Mouse (Mus musculus): ENCODE data around the gene C1ql4. TPM values are rescaled to one million over a fixed set of nuclear protein-coding genes. Genes with fewer than 3 reads are reported as not detected.

C1ql4 gene
- polyA plus RNA-seq, 1 experiment: not detected

GRCm38 (mm10) chr15:99074600-99075333, 12.8 kb downstream of the C1ql4 start:
- TF ChIP-seq CTCF (IDR thresholded peaks at IDR 0.05; ENCODE audit: extremely low read depth, insufficient read length, insufficient replicate concordance, low read depth, low read length) (no peak), POLR2A (IDR thresholded peaks at IDR 0.05; ENCODE audit: low read depth, low read length) (peak; percentile 8; the same call in 1 of the 2 replicates)
- Histone ChIP-seq H3K27me3 (ENCODE audit: control insufficient read depth, insufficient read depth, low read length) (no peaks in the 10 kb centered on the region), H3K4me3 (ENCODE audit: low read depth, low read length) (peak overlapping the region; percentile 85), H3K4me1 (ENCODE audit: control insufficient read depth, insufficient read depth, insufficient read length, low read length) (peaks cover 6% of the 10 kb centered on the region), H3K27ac (ENCODE audit: insufficient read depth, low read depth, low read length) (peak overlapping the region; percentile 80), H3K36me3 (ENCODE audit: control insufficient read depth, insufficient read depth, low read length) (peaks cover 2% of the 10 kb centered on the region; the same call in 1 of the 2 replicates)
- 0% methylated on average over 44 of the region's 44 CpGs for WGBS

- Histone ChIP-seq H3K4me1 (ENCODE audit: control insufficient read depth, insufficient read depth, insufficient read length, low read length) (peaks cover 6% of the 10 kb centered on the region), H3K36me3 (ENCODE audit: control insufficient read depth, insufficient read depth, low read length) (peaks cover 2% of the 10 kb centered on the region; the same call in 1 of the 2 replicates), H3K4me3 (ENCODE audit: low read depth, low read length) (peak within 1 kb of the TSS; percentile 85), H3K27me3 (ENCODE audit: control insufficient read depth, insufficient read depth, low read length) (no peaks in the 10 kb centered on the region), H3K27ac (ENCODE audit: insufficient read depth, low read depth, low read length) (peak within 1 kb of the TSS; percentile 80)
- 17% methylated on average over 9 of the region's 9 CpGs for WGBS
- TF ChIP-seq CTCF (IDR thresholded peaks at IDR 0.05; ENCODE audit: extremely low read depth, insufficient read length, insufficient replicate concordance, low read depth, low read length) (no peak), POLR2A (IDR thresholded peaks at IDR 0.05; ENCODE audit: low read depth, low read length) (no peak)
Observed at GRCm38 (mm10) chr15:99074019-99074599, 13.5 kb downstream of the C1ql4 start, which contains the start of gene Troap. Gene Troap, plus strand, starts transcription at chr15:99074575.

GRCm38 (mm10) chr15:99071988-99072387, 15.6 kb downstream of the C1ql4 start:
- 89% methylated on average over 1 of the region's 1 CpGs for WGBS
- Histone ChIP-seq H3K27ac (ENCODE audit: insufficient read depth, low read depth, low read length) (no peak overlapping the region), H3K4me1 (ENCODE audit: control insufficient read depth, insufficient read depth, insufficient read length, low read length) (peaks cover 6% of the 10 kb centered on the region), H3K4me3 (ENCODE audit: low read depth, low read length) (no peak overlapping the region), H3K36me3 (ENCODE audit: control insufficient read depth, insufficient read depth, low read length) (no peaks in the 10 kb centered on the region), H3K27me3 (ENCODE audit: control insufficient read depth, insufficient read depth, low read length) (no peaks in the 10 kb centered on the region)
- TF ChIP-seq CTCF (IDR thresholded peaks at IDR 0.05; ENCODE audit: extremely low read depth, insufficient read length, insufficient replicate concordance, low read depth, low read length): no peak

GRCm38 (mm10) chr15:99065557-99066165, 22.0 kb downstream of the C1ql4 start:
- no peak overlapping the region for H3K4me3 ChIP-seq (ENCODE audit: low read depth, low read length)
- 63% methylated on average over 12 of the region's 12 CpGs for WGBS
- H3K27me3 ChIP-seq (ENCODE audit: control insufficient read depth, insufficient read depth, low read length): peaks cover 7% of the 10 kb centered on the region; the same call in 1 of the 2 replicates
- no peaks in the 10 kb centered on the region for H3K4me1 ChIP-seq (ENCODE audit: control insufficient read depth, insufficient read depth, insufficient read length, low read length)
- H3K27ac ChIP-seq (ENCODE audit: insufficient read depth, low read depth, low read length): no peak overlapping the region
- H3K36me3 ChIP-seq (ENCODE audit: control insufficient read depth, insufficient read depth, low read length): no peaks in the 10 kb centered on the region
- TF ChIP-seq POLR2A (IDR thresholded peaks at IDR 0.05; ENCODE audit: low read depth, low read length) (no peak), CTCF (IDR thresholded peaks at IDR 0.05; ENCODE audit: extremely low read depth, insufficient read length, insufficient replicate concordance, low read depth, low read length) (no peak)

GRCm38 (mm10) chr15:99056332-99056731, 31.3 kb downstream of the C1ql4 start:
- Histone ChIP-seq H3K36me3 (ENCODE audit: control insufficient read depth, insufficient read depth, low read length) (no peaks in the 10 kb centered on the region), H3K4me1 (ENCODE audit: control insufficient read depth, insufficient read depth, insufficient read length, low read length) (peaks cover 14% of the 10 kb centered on the region), H3K4me3 (ENCODE audit: low read depth, low read length) (no peak overlapping the region), H3K27ac (ENCODE audit: insufficient read depth, low read depth, low read length) (no peak overlapping the region), H3K27me3 (ENCODE audit: control insufficient read depth, insufficient read depth, low read length) (peaks cover 41% of the 10 kb centered on the region)
- TF ChIP-seq CTCF (IDR thresholded peaks at IDR 0.05; ENCODE audit: extremely low read depth, insufficient read length, insufficient replicate concordance, low read depth, low read length) (peak; percentile 86; the same call in 1 of the 2 replicates), POLR2A (IDR thresholded peaks at IDR 0.05; ENCODE audit: low read depth, low read length) (no peak)
- WGBS: 8% methylated on average over 14 of the region's 14 CpGs

- TF ChIP-seq POLR2A (IDR thresholded peaks at IDR 0.05; ENCODE audit: low read depth, low read length): no peak
- no peak for TF ChIP-seq CTCF (IDR thresholded peaks at IDR 0.05; ENCODE audit: extremely low read depth, insufficient read length, insufficient replicate concordance, low read depth, low read length)
- Histone ChIP-seq H3K36me3 (ENCODE audit: control insufficient read depth, insufficient read depth, low read length) (no peaks in the 10 kb centered on the region), H3K4me3 (ENCODE audit: low read depth, low read length) (peak overlapping the region; percentile 20), H3K27me3 (ENCODE audit: control insufficient read depth, insufficient read depth, low read length) (peaks cover 38% of the 10 kb centered on the region), H3K4me1 (ENCODE audit: control insufficient read depth, insufficient read depth, insufficient read length, low read length) (peaks cover 14% of the 10 kb centered on the region), H3K27ac (ENCODE audit: insufficient read depth, low read depth, low read length) (no peak overlapping the region)
- under 1% methylated on average over 37 of the region's 37 CpGs for WGBS
Observed at GRCm38 (mm10) chr15:99055511-99055961, 32.1 kb downstream of the C1ql4 start.

- Histone ChIP-seq H3K27me3 (ENCODE audit: control insufficient read depth, insufficient read depth, low read length) (peaks cover 34% of the 10 kb centered on the region), H3K36me3 (ENCODE audit: control insufficient read depth, insufficient read depth, low read length) (no peaks in the 10 kb centered on the region), H3K4me3 (ENCODE audit: low read depth, low read length) (peak within 1 kb of the TSS; percentile 20), H3K27ac (ENCODE audit: insufficient read depth, low read depth, low read length) (no peak within 1 kb of the TSS), H3K4me1 (ENCODE audit: control insufficient read depth, insufficient read depth, insufficient read length, low read length) (peaks cover 14% of the 10 kb centered on the region)
- 5% methylated on average over 30 of the region's 30 CpGs for WGBS
- no peak for TF ChIP-seq CTCF (IDR thresholded peaks at IDR 0.05; ENCODE audit: extremely low read depth, insufficient read length, insufficient replicate concordance, low read depth, low read length)
- no peak for TF ChIP-seq POLR2A (IDR thresholded peaks at IDR 0.05; ENCODE audit: low read depth, low read length)
Observed at GRCm38 (mm10) chr15:99055040-99055439, 32.6 kb downstream of the C1ql4 start, which contains the start of gene Prph. Gene Prph, plus strand, starts transcription at chr15:99055174.

All from small intestine, adult 2 months (tissue).